In genomic region chr8:71594324-71594722, GRCm38 (mm10) we compare ENCODE assay signal across 20 mouse cellular contexts. TPM values are rescaled to one million over a fixed set of nuclear protein-coding genes. Genes with fewer than 3 reads are reported as not detected.
"Had no signal": no experiment of that assay in that cellular context is flagged by ENCODE, and none has a peak within 500 bp of the region (broad histone marks: within the 10 kb centered on the region; RNA-seq: fewer than 3 reads in every experiment).

No protein-coding gene starts in this region.

- ATAC-seq: liver, embryonic 12.5 days; midbrain, embryonic 13.5 days had no signal

- H3K36me3 ChIP-seq: lung, embryonic 15.5 days had no signal

- H3K27ac ChIP-seq: kidney, embryonic 15.5 days; liver, embryonic 12.5 days; lung, embryonic 15.5 days; macrophage; midbrain, embryonic 13.5 days; neural tube, embryonic 15.5 days had no signal

- H3K9me3 ChIP-seq: kidney, embryonic 15.5 days; liver, embryonic 12.5 days; lung, embryonic 15.5 days; megakaryocyte, embryonic 14.5 days; midbrain, embryonic 13.5 days; neural tube, embryonic 15.5 days had no signal

- DNase-seq: kidney, postnatal 14 days; left cerebral cortex, postnatal 4 days; lung, postnatal 14 days; right cerebral cortex, adult 18-20 months; right cerebral cortex, postnatal 25 days; thymus, adult 18-20 months; thymus, postnatal 25 days had no signal

- H3K4me2 ChIP-seq: lung, embryonic 15.5 days had no signal

- H3K27me3 ChIP-seq: kidney, embryonic 15.5 days; lung, embryonic 15.5 days; megakaryocyte, embryonic 14.5 days; midbrain, embryonic 13.5 days had no signal

- H3K9ac ChIP-seq: kidney, embryonic 15.5 days; liver, embryonic 12.5 days; lung, embryonic 15.5 days; midbrain, embryonic 13.5 days; neural tube, embryonic 15.5 days had no signal

- H3K4me3 ChIP-seq: kidney, embryonic 15.5 days; liver, embryonic 12.5 days; lung, embryonic 15.5 days; midbrain, embryonic 13.5 days; neural tube, embryonic 15.5 days had no signal

RNA-seq across cellular contexts. Expression of gene Nxnl1, which starts 27.9 kb away (rescaled TPM):
- total RNA-seq: left cerebral cortex, postnatal 10 days; left cerebral cortex, postnatal 4 days had no signal
- polyA plus RNA-seq: large intestine, adult 2 months; limb, embryonic 14.5 days; liver, embryonic 16.5 days; lung, embryonic 15.5 days; macrophage; midbrain, embryonic 13.5 days; neural tube, embryonic 11.5 days; neural tube, embryonic 15.5 days; small intestine, adult 2 months had no signal
